Mouse (Mus musculus) central nervous system, embryonic 18 days (tissue): ENCODE data around the gene Gkn1. TPM values are rescaled to one million over a fixed set of nuclear protein-coding genes. Genes with fewer than 3 reads are reported as not detected.

Experiments
- polyA plus RNA-seq: library from polyadenylated mRNA; depleted of rRNA; stranded (reverse); fragments of >200 nt; gene quantifications from 2 replicates; pipeline ENCODE4 v1.2.3, GENCODE M21; 2012; rRNA removed

Gene Gkn1
- polyA plus RNA-seq: not detected in 2 replicates

GRCm38 (mm10) chr6:87350829-87351228 is at the start of gene Gkn1:
Gene Gkn1 (minus strand): TSS chr6:87350942.

GRCm38 (mm10) chr6:87388877-87389276 is 38.1 kb upstream of the Gkn1 start, which contains the start of gene Gkn3:
Gene Gkn3 (minus strand): TSS chr6:87388935.

GRCm38 (mm10) chr6:87373057-87373456 is 22.3 kb upstream of the Gkn1 start, which contains the start of gene Gkn2:
Gene Gkn2 (plus strand): TSS chr6:87373357.

GRCm38 (mm10) chr6:87335091-87335934 is 15.4 kb downstream of the Gkn1 start, which contains the start of gene Antxr1:
Gene Antxr1 (minus strand): TSS chr6:87335821.

Other genes with a start within 250 kb of the Gkn1 start
- gene D6Ertd527e, start 246.2 kb downstream of the Gkn1 start, polyA plus RNA-seq: 0.27 and 0.28 TPM in 2 replicates
- gene Antxr1, start 15.1 kb downstream of the Gkn1 start, polyA plus RNA-seq: 6.7 and 9.7 TPM in 2 replicates
- gene Gkn2, start 22.4 kb upstream of the Gkn1 start, polyA plus RNA-seq: not detected in 2 replicates
- gene Gkn3, start 38.0 kb upstream of the Gkn1 start, polyA plus RNA-seq: 0.39 and 0.55 TPM in 2 replicates
- not detected in 2 replicates for gene Bmp10, start 78.1 kb upstream of the Gkn1 start, polyA plus RNA-seq
- 0.92 and 1.0 TPM in 2 replicates for gene Arhgap25, start 182.3 kb upstream of the Gkn1 start, polyA plus RNA-seq
- gene Prokr1, start 239.8 kb upstream of the Gkn1 start, polyA plus RNA-seq: 1.1 and 1.6 TPM in 2 replicates